Mouse (Mus musculus) liver, embryonic 11.5 days (tissue): ENCODE data around the gene Hoxc12. TPM values are rescaled to one million over a fixed set of nuclear protein-coding genes. Genes with fewer than 3 reads are reported as not detected.

ENCODE experiments used
- ATAC-seq: fragments of 200-750 bp; cut with Nextera tagmentation; replicated peaks from 2 replicates; pipeline ENCODE4 v1.8.0; 2017; ENCODE audit warnings: moderate number of reproducible peaks, mild to moderate bottlenecking, moderate TSS enrichment, moderate library complexity; ENCODE audit not compliant: low FRiP score
- DNase-seq: peaks from one replicate; pipeline ENCODE4 v3.0.0-alpha.2; 2017; ENCODE audit warnings: low spot score
- H3K27ac ChIP-seq: fragments of 300-500 bp; sonication (generic); 2 replicates; pipeline ENCODE4 v1.5.1; 2014; ENCODE audit warnings: mild to moderate bottlenecking, low read depth, low read length, control low read depth
- H3K27me3 ChIP-seq: fragments of 300-500 bp; sonication (generic); replicated peaks from 2 replicates; pipeline ENCODE4 v1.6.1; 2014; ENCODE audit warnings: low read length, mixed read lengths; ENCODE audit not compliant: control insufficient read depth, insufficient read depth
- H3K36me3 ChIP-seq: fragments of 300-500 bp; sonication (generic); 2 replicates; pipeline ENCODE4 v1.6.1; 2014; ENCODE audit warnings: mild to moderate bottlenecking, low read length, moderate library complexity, mixed read lengths; ENCODE audit not compliant: control insufficient read depth, insufficient read depth
- H3K4me1 ChIP-seq: fragments of 300-500 bp; sonication (generic); replicated peaks from 2 replicates; pipeline ENCODE4 v1.6.1; 2014; ENCODE audit warnings: low read length, mixed read lengths; ENCODE audit not compliant: control insufficient read depth, insufficient read depth
- H3K4me2 ChIP-seq: fragments of 300-500 bp; sonication (generic); 2 replicates; pipeline ENCODE4 v1.6.1; 2014; ENCODE audit warnings: mild to moderate bottlenecking, control low read depth, moderate library complexity
- H3K4me3 ChIP-seq: fragments of 300-500 bp; sonication (generic); 2 replicates; pipeline ENCODE4 v1.5.1; 2014; ENCODE audit warnings: low read depth, low read length, control low read depth
- H3K9ac ChIP-seq: fragments of 300-500 bp; sonication (generic); 2 replicates; pipeline ENCODE4 v1.6.1; 2014; ENCODE audit warnings: low read depth, low read length, control low read depth
- H3K9me3 ChIP-seq: fragments of 300-500 bp; sonication (generic); 2 replicates; pipeline ENCODE4 v1.6.1; 2016; ENCODE audit warnings: low read length, inconsistent platforms, mixed read lengths; ENCODE audit not compliant: control insufficient read depth
- WGBS: fragments of 180-500 bp; shearing (Covaris S2); extraction: QIAGEN DNeasy Blood & Tissue Kit; methylation state at CpG from one replicate; pipeline ENCODE4 v1.1.7; 2014; 5-methylcytosine and 5-hydroxymethylcytosine counted together
- polyA plus RNA-seq: library from polyadenylated mRNA; unstranded; fragments of >200 nt; fragmentation: Nextera tagmentation; extraction: Ambion mirVana; gene quantifications from 2 replicates; pipeline ENCODE4 v1.2.1, GENCODE M21; 2014

The Hoxc12 gene
- polyA plus RNA-seq, 1 experiment from 2014 or later: not detected

DNA sequence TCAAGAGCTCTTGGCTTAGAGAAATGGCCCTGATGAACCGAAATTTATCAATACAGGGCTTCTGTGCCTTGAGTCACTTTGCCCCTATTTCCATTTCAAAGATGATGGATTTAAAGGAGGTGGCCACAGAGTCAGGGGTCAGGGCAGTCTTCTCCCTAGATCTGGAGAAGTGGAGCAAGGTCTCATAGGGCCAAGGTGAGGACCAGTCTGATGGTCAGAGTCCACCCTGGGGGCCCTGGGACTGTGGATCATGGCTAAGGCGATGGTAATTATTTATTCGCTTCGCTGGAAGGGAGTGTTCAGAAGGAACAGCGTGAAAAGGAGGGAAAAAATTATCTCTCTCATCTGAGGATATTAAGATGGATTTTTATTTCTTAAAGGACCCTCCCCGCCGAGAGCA is 38.5 kb downstream of the Hoxc12 start:
- 6% methylated on average over 7 of the region's 7 CpGs for WGBS
- Histone ChIP-seq H3K27me3 (peaks cover 100% of the 10 kb centered on the region), H3K4me2 (no peak overlapping the region), H3K27ac (no peak overlapping the region), H3K9me3 (no peaks in the 10 kb centered on the region), H3K9ac (no peak overlapping the region), H3K4me3 (no peak overlapping the region), H3K4me1 (no peaks in the 10 kb centered on the region), H3K36me3 (no peaks in the 10 kb centered on the region)
- DNase-seq (no peak), ATAC-seq (no peak)

DNA sequence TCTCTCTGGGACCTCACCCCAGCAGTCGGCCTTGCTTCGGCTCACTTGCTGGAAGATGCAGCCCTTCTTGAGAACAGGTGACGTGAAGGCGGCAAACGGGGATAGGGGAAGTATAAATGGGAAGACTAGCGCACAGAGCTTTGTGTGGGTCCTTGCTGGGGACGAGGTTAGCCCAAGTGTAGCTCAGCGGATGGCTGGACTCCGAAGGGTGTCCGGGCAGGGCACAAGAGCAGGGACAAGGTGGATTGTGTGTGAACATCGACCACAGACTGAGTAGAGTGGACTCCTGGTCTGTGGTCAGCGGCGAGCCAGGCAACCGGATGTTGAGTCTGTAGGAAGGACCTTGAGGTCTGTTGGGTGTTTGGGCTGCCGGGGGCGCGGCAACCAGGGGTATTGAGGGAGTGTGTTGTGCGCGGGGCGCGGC is 39.1 kb downstream of the Hoxc12 start:
- no peak overlapping the region for H3K9ac ChIP-seq
- no peaks in the 10 kb centered on the region for H3K4me1 ChIP-seq
- DNase-seq (peak; percentile 42), ATAC-seq (no peak)
- no peak overlapping the region for H3K4me3 ChIP-seq
- no peak overlapping the region for H3K27ac ChIP-seq
- no peak overlapping the region for H3K4me2 ChIP-seq
- no peaks in the 10 kb centered on the region for H3K36me3 ChIP-seq
- no peaks in the 10 kb centered on the region for H3K9me3 ChIP-seq
- 3% methylated on average over 21 of the region's 21 CpGs for WGBS
- peaks cover 100% of the 10 kb centered on the region for H3K27me3 ChIP-seq

DNA sequence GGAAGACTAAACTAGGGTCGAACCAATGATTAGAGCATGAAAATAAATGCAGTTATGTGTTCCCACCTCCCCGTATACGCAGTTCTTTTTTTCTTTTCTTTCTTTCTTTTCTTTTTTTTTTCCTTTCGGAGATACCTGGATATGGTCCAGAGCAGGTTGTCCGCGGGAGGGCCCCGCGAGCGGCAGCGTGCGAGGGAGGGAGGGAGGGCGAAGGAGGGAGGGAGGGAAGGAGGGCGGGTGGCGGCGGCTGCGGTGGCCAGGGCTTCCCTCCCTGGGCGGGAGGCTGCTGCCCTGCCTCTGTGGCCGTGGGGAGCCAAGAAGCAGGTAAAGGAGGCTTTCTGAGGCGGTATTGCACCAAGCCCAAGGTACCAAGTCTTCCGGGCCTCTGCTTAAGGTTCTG is 39.6 kb downstream of the Hoxc12 start, which contains the start of gene Hoxc9:
Hoxc9 (plus strand) TSS at position 269 of the 400 bp plus-strand sequence.
- DNase-seq (no peak), ATAC-seq (no peak)
- H3K27ac ChIP-seq: no peak within 1 kb of the TSS
- no peaks in the 10 kb centered on the region for H3K9me3 ChIP-seq
- H3K27me3 ChIP-seq: peaks cover 100% of the 10 kb centered on the region
- WGBS: 4% methylated on average over 17 of the region's 20 CpGs
- H3K4me3 ChIP-seq: 0 out of 2 replicates have a peak within 1 kb of the TSS, but pooled peaks have one; percentile 1
- H3K9ac ChIP-seq: no peak within 1 kb of the TSS
- H3K36me3 ChIP-seq: no peaks in the 10 kb centered on the region
- H3K4me1 ChIP-seq: no peaks in the 10 kb centered on the region
- peak within 1 kb of the TSS; percentile 13; the same call in 1 of the 2 replicates for H3K4me2 ChIP-seq

DNA sequence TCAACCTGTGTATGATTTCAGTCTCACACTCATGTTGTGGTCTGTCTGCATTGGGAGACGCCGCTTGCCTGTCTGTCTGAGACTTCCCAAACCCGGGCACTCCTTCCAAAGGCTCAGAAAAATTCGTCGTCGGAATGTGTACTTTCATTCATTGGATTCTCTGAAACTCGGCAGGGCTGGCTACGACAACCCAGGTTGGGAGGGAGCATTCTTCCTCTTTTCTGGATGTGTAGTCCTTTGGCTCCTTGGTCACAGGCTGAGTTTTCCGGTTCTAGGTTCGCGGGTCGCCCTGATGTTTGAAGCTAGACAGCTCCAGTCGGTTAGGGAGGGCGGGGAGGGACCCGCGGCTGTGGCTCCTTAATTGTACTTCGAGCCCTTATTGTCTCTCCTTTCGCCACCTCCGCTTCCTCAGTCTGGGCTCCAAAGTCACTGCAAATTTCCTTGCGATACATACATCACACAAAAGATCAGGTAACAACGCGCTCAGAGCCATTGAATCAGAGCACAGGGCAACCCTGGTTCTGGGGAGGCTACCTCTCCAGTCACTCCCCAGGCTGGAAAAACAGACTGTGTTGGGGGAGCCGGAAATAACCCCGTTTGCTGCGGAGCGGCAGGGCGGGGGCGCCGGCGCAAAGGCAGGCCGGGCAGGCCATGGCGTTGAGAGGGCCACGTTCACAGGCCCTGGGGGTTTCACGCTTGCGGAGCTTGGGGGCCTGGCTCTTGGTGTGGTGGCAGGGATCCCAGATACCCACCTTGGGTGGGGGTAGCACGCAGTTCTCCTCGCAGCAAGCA is 40.3 kb downstream of the Hoxc12 start:
- Histone ChIP-seq H3K27ac (no peak overlapping the region), H3K36me3 (no peaks in the 10 kb centered on the region), H3K4me2 (peak overlapping the region; percentile 13; the same call in 1 of the 2 replicates), H3K4me3 (0 out of 2 replicates have a peak overlapping the region, but pooled peaks have one; percentile 1), H3K27me3 (peaks cover 100% of the 10 kb centered on the region), H3K9ac (no peak overlapping the region), H3K9me3 (no peaks in the 10 kb centered on the region), H3K4me1 (peaks cover 3% of the 10 kb centered on the region)
- WGBS: 2% methylated on average over 37 of the region's 37 CpGs
- DNase-seq: peak; percentile 38
- no peak for ATAC-seq

DNA sequence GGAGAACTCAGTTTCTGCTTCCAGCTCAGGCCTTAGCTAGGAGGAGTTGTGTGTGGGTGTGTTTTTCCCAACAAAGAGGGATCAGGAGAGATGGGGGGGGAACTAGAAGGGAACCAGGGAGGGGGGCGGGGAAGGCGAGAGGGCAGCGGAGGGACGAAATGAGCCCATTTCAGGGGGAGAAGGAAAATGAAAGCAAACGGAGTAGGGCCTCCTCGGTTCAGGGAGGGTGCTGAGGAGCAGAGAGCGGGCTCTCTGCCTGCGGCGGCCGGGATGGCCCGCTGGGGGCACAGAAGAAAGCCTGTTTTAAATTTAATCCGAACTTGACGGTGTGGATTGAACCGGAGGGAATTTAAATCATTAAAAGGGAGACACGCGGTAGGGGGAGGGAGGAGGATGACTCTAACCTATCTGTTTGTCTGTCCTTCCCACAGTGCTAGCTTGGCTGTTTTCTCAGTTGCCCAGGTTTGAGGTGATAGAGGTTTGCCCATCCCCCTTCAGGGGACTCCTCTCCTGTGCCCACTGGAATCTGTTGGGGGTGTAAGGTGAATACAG is 40.9 kb downstream of the Hoxc12 start:
- ATAC-seq (no peak), DNase-seq (no peak)
- Histone ChIP-seq H3K4me3 (0 out of 2 replicates have a peak overlapping the region, but pooled peaks have one; percentile 1), H3K27ac (no peak overlapping the region), H3K36me3 (no peaks in the 10 kb centered on the region), H3K4me1 (peaks cover 4% of the 10 kb centered on the region), H3K4me2 (peak overlapping the region; percentile 13; the same call in 1 of the 2 replicates), H3K9me3 (no peaks in the 10 kb centered on the region), H3K27me3 (peaks cover 100% of the 10 kb centered on the region), H3K9ac (no peak overlapping the region)
- WGBS: 3% methylated on average over 16 of the region's 16 CpGs

DNA sequence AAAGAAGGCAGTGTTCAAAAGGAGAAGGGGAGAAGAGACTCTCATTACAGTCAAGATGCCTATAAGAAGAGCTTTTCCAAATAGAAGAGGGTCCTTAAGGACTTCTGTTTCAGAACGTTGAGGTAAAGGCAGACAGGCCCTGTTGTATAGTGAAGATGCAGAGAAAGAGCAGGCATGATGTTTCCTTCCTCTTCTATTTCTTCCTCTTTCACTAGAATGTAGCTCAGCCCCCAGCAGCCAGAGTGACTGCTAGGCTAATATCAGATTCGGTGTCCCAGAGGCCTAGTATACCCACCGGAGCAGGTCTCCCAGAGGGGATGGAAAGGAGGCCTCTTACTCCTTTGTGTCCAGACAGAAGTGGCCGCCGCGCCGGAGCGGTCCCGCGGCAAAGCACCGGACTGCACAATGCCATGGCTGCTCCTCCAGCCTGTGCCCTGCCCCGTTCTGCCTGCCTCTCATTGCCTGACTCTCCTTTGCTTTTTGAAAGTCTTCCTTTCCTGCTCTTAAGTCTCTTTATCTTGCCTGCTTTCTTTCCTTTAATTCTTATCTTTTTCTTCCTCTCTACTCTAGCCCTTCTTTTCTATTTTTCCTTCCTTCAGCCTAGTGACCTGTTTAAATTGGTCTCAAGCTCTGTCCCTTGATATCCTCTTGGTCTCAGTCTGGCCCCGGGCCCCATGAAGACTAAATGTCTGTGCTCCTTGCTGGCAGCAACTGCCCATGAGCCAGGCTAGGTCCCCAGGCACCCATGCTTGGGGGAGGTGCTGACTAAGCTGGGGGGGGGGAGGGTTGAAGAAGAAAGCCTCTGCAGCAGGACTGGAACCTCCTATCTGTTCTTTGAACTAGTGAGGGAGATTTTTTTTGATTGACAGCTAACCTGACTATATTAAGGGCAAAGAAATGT is 42.3 kb downstream of the Hoxc12 start:
- H3K9ac ChIP-seq: no peak overlapping the region
- no peak overlapping the region for H3K4me3 ChIP-seq
- peaks cover 4% of the 10 kb centered on the region for H3K4me1 ChIP-seq
- H3K36me3 ChIP-seq: no peaks in the 10 kb centered on the region
- H3K4me2 ChIP-seq: no peak overlapping the region
- DNase-seq (no peak), ATAC-seq (no peak)
- WGBS: 3% methylated on average over 13 of the region's 13 CpGs
- H3K27me3 ChIP-seq: peaks cover 100% of the 10 kb centered on the region
- H3K9me3 ChIP-seq: no peaks in the 10 kb centered on the region
- H3K27ac ChIP-seq: no peak overlapping the region

DNA sequence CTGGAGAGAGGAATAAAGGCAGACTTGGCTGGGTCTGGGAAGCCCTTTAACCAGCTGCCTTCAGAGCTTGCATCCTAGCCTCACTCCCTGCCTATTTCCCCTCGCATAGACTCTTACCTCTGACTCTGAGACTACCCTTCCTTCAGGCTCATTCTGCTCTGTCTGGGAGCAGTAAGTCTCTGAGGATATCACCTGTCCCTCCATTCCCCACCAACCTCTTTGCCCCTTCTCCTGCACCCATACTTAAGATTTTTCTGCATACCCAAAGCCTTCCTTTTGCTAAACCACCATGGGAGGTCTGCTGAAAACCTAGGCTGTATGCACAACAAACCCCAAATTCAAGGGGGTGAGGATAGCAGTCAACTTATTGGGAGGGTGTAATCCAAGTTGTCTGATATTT is 43.4 kb downstream of the Hoxc12 start:
- DNase-seq: no peak
- Histone ChIP-seq H3K9me3 (no peaks in the 10 kb centered on the region), H3K9ac (no peak overlapping the region), H3K36me3 (no peaks in the 10 kb centered on the region), H3K4me2 (no peak overlapping the region), H3K27ac (no peak overlapping the region), H3K4me1 (peaks cover 4% of the 10 kb centered on the region), H3K4me3 (no peak overlapping the region), H3K27me3 (peaks cover 100% of the 10 kb centered on the region)
- ATAC-seq: no peak
- WGBS: 5% methylated on average over 1 of the region's 1 CpGs

DNA sequence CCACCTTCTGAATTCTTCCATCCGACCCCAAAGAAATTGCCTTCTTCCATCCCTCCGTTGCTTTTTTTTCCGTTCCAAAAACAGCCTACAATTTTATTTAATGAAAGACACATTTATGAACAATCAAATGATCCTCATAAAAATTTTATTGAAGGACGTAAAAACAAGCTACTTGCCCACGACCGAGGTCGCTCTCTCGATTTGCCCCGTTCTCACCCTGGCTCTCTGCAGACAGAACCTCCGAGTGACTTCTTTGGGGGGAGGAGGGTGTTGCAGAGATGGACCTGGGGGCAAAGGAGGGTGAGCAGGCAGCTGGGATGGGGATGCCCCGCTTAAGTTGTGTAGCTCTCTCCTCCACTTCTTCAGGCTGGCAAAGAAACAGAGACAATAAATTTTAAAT is 43.8 kb downstream of the Hoxc12 start:
- no peak overlapping the region for H3K4me3 ChIP-seq
- peaks cover 100% of the 10 kb centered on the region for H3K27me3 ChIP-seq
- no peaks in the 10 kb centered on the region for H3K9me3 ChIP-seq
- DNase-seq: no peak
- peaks cover 4% of the 10 kb centered on the region for H3K4me1 ChIP-seq
- no peak overlapping the region for H3K4me2 ChIP-seq
- H3K36me3 ChIP-seq: no peaks in the 10 kb centered on the region
- 5% methylated on average over 11 of the region's 11 CpGs for WGBS
- no peak for ATAC-seq
- H3K9ac ChIP-seq: no peak overlapping the region
- H3K27ac ChIP-seq: no peak overlapping the region
